Mouse (Mus musculus) fibroblast of lung, adult 2 months (primary cell): ENCODE measurements at regions not wholly inside any gene's neighbourhood (a gene's known extent, or its start where the extent isn't known, plus 50 kb on each side); places are given as distances from the start of the nearest gene placed in this dataset.

ENCODE experiments used
- DNase-seq: peaks from one replicate; pipeline ENCODE4 v3.0.0-alpha.2; 2011; ENCODE audit warnings: low read depth

DNA sequence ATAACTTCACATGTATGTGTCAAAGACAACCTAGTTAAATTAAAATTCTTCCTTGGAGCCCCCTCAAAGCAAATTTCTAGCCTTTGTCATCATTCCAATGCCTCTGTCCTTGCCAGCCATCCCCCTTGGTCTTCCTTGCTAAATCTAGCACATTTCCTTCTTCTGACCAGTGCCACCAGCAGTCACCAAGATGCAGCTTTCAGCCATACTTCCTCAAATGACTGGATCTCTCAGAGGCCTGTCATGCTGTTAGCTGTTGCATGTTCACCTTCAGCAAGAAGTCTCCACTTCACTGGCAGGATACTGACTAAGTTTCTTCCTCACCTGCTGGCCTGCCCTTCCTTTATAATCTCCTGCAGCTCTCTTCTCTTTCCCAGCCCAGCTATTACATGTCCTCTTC is 261.3 kb downstream of the Pik3r1 start:
- DNase-seq, result no peak

DNA sequence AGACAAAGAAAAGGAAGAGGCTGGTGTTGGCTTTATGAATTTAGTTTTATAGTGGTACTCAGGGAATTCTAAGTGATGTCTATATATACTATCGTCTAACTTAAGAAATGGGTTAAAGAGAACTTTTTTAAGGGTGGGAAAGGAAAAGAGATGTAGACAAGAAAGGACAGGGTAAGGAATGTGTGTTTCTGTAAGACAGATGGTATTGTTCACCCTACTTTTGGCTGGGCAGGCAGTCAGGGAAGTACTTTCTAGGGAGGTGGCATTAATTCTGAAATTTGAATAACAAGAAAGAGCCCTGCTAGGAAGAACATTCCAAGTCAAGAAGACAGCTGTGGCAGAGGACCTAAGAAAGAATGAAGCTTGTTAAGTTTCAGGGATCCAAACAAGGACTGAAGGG is 263.0 kb downstream of the Pik3r1 start:
- no peak for DNase-seq

DNA sequence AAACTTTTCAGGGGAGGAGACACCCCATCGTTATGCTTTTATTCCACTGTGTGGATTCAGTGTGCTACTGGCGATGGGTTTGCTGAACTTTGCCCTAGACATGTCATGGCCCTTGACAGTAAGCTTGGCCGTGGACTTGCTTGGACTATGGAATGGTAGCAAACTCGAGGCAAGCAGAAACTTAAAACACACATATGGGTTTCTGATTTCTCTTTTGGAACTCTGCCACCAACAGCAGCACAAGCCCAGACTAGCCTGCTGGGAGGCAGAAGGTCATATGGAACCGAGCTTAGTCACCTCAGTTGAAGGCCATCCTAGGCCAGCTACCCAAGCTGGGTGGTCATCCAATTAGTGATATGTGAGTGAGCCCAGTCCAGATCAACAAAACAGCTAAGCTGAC is 263.8 kb downstream of the Pik3r1 start:
- DNase-seq, result no peak

DNA sequence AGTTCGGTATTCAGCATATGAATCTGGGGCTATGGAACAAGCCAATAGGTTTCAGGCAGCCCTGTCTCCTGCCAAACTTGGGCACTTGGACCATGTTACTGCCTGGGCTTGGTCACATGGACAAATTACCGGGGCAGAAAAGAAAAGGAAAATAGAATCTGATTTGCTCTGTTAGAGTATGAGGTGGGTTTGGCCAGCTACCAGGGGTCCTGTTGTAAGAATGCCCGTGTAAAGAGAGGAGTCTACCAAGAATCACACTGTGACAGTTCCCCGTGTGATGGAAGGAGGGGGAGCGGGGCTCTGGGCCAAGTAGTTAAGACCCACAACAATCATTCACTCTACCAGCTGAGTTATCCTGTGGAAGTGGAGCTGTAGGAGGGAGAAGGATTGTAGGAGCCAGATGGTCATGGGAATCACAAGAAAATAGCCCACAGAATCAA is 266.2 kb downstream of the Pik3r1 start:
- DNase-seq, result no peak

DNA sequence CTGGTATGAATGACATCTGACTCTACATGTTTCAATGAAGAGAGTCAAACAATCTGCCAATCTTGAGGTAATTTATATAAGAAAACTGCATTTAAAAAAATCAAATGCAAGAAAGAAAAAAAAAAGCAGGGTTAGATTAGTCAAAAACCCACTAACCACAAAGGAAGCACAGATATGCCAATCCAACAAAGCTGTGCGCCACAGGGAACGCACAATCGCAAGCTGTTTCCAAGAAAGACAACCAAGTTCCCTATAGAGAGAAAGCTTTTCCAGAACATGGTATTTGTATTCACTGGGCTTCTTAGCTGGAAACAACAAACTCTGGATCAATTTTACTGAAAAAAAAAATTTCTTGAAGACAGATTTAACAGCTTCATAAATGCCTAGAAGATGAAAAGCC is 267.0 kb downstream of the Pik3r1 start:
- DNase-seq, result no peak

DNA sequence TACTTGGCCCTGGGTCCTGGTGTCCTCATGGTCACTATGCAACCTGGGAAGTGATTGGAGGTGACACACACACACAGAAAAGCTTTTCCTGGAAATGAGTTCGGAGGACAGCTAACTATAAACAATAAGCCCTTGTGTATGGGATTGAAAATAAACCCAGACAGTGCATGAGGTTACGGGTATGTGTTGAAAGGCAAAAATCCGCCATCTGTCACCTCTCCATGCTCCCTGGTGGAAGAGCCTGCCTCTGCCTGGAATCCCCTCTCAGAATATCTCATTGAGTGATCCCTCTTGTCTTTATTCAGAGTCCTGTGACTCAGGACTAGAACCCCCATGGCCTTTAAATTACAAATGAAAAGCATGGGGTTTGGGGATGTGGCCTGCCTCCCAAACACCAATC is 276.2 kb downstream of the Pik3r1 start:
- DNase-seq, result no peak

DNA sequence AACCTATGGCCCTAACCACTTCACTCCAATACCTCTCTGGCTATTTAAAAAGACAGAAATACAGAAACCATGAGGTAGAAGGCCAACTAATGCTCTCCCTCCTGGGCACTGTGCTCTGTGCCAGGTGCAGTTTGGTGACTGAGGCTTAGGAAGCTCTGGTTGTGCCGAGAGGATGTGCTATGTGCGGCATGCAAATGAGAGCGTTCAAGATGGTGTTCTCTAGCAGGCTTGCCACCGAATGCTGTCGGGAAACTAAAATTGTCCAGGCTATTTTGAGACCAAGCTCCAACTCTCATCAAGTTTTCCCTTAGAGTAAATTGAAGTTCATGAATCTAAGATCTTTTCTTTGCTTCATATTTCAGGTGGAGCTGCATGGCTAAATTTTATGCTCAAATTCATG is 277.1 kb downstream of the Pik3r1 start:
- DNase-seq, result no peak

DNA sequence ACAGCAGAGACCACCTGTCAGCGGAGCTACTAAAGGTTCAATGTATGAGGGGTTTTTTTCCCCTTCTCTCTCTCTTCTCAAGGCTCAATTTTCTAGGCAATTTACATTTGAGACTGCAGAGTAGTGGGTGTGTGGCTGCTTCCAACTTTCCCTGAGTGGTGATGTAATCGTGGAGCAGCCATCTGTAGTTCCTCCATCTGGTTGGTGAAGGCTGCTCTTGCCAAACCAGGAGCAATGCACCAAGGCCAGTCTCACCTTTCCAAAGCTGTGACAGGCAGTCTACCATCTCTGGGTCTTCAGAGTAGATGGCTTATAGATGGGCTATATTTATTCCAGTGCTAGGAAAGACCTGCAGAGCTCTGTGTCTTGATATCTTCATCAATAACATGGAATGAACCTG is 280.4 kb downstream of the Pik3r1 start:
- DNase-seq, result no peak

DNA sequence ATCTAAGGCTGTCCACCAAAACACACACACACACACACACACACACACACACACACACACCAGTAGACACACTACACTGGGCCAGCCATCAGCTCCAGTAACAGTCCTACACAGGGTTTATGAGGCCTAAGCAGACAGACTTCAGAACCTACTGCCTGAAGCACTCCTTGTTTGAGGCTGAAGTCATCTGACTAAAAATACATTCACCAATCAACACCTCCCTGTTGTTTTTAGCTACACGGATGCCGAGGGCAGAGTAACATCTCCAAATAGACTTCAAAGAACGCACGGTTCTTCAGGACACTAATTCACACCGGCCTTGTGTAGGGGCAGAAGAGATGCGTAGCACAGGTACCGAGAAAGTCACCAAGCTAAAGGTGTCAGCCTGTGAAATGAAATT is 282.2 kb downstream of the Pik3r1 start:
- no peak for DNase-seq

DNA sequence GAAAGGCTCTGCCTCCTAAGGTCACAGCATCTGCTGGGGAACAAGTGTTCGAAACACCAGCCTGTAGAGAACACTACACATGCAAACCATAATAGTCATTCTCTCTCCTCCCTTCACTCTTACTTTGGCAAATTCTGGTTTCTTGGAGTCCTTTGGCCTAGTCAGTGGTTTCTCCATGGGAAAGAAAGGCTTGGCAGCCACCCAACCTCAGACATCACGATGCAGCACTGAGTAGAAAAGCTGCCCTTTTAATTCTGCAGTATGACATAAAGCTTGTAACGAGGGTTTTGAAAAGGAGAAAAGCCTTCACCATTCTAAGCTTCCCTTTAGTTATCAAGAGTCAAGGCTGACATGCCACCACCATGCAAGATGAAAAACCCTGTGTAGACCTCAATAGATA is 284.2 kb downstream of the Pik3r1 start:
- no peak for DNase-seq

DNA sequence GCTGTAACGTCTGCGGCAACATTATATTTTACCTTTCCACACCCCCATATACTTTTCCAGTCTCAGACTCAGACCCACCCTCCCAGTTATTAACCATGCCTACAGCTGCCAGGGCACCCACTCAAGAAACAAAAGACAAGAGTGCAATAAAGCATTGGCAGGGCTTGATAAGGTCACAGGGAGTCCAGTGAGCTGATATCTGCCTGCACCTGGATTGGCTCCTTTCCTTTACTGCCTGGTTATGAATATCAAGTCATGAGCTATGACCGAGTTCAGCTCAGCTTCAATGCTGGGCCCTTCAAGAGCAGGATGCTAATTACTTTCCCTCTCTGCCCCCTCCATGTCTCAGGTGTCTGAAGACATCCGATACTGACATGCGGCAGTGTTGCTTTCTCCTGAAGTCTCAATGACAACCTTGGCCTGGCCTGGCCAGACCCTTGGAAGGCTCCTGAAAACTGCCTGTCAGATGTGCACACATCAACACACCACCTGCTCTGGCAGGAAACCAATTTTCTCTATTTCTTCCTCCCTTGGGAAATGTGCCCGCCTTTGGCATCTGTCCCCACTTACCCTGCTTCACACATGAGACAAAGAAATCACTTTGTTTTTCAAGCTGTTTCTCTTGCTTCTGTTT is 286.3 kb downstream of the Pik3r1 start:
- no peak for DNase-seq

DNA sequence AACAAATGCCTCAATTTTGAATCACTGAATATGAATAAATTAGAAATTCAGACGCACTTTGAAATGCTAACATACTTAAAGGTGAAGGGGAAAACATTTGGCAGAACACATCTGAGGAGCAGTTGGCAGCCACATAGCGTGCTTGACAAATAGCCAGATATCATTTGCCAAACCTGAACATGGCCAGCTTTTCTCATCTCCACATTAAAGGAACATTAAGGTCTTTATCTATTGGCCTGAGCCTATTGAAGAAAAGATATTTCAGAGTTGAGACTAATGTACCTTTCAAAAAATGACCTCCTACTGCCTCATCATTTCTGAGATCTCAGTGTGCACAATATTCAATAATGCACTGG is 288.7 kb downstream of the Pik3r1 start:
- no peak for DNase-seq

DNA sequence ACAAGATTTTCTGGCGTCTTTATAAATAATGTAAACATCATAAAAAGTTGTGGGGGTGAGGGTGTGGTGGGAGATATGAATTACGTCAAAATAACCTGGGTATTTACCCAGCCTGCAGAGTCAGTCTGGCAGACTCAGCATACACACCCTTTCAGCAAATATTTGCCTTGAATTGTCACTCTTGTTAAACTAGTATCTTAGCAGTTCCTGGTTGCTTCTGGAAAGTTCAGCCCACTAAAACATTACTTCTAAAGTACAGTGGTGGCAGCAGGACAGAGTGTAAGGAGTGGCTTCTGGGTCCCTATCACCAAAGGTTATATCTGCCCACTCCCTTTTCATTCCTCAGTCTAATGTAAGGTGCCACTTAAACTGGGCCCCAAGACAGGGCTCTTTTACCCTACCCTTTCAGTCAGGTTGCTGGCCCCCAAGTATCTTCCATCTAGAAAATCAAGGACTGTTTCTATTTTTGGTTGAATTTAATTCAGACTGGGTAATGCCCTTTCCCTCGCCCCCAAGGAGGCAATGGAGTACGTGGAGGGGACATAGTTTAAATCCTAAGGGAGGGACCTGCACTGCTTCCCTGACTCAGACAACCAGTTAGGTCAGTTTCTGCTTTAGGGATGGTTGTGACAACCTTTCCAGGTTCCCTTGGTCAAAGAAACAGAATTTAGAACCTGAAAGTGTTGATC is 289.3 kb downstream of the Pik3r1 start:
- no peak for DNase-seq

DNA sequence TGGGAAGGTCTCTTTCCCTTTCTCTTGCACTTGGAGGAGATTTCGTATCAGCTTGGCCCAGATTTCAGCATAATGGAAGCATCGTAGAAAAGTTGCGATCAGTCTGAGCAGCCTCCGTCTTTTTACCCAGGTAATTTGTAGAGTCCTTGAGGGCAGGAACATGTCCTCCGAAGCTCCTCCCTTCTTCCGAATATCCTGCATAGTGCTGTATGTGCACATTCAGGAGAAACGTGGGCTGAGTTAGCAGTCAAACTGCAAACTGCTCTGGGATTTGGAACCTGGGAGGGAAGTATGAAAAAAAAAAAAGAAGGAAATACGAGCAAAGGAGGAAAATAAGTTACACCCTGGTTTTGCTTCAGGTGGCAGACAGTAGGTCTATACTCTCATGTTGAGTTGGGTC is 294.7 kb downstream of the Pik3r1 start:
- DNase-seq, result no peak

DNA sequence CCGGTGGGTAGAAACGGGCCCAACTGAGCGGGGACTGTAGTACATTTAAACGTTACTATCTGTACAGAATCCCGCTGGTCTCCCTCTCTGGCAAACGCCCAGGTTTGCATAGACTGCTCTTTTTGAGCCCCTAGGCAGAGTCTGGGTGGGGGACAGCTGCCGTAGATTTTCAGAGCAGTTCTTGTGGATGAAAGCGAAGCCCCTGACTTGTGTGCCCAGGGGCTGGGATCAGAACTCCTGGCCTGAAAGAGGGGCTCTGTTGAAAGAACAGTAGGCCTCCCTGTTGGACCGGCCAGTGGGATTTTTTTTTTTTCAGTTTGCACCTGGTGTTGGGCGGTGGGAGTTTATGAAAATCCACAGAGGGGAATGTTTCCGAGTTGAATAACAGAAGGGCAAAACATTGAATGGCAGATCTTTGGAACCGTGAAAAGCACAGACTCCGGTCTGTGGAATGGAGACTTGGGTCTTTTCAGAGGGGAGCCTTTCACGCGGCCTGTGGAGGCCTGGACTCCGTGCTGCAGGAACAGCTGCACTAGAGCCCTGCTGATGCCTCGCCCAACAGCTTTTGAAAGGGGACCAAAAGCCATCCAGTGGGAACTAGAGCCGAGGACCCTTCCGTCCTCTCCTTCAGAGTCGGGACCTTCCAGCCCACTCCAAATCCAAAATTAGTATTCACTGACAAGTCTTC is 297.3 kb downstream of the Pik3r1 start:
- no peak for DNase-seq

DNA sequence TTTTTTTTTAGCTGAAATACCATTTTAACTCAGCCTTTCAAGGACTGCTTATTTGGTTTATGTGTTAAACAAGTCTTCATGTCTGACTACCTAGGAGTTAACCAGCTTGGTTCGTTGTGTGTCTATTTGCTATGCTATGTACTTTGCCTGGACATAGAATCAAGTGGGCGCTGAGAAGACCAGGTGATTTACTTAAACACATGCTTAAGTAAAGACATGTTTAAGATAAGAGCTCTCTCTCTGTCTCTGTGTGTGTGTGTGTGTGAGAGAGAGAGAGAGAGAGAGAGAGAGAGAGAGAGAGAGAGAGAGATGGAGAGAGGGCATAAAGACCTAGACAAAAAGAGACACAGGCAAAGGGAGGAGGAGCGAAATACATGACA is 302.3 kb downstream of the Pik3r1 start:
- no peak for DNase-seq

DNA sequence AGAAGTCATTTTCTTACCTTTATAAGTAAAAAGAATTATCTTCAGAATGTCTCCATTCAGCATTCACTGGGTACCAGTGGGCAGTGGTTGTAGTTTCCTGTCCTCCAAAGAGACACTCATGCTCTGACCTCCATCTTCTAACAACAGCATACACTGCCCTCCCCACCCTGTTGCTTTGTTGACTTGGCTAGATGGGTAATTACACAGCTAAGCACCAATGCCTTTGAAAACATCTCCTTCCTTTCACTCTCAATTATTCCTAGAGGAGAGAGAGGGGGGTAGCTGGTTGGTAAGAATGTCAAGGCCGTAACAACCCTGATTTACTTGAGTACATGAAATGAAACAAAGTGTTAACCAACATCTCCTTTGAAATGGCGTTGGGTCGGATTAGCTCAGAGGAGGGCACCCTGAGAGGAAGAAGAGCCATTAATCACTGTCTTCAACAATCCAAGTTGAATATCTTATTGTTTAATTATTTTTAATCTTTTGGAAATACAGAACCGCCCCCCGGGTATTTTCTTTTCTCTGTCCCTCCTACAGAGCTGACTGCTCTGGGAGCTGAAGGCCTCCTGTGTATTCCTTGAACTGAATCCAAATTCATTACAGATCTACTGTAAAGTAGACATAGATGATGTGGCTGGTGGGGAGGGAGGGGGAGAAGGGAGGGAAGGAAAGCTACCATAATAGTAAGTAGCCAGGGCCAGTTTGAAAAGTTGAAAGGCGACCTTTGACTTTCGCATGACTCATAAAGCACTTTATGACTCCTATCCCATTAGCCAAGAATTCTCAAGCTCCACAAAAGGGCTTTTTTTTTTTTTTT is 302.9 kb downstream of the Pik3r1 start:
- DNase-seq, result peak; percentile 43

DNA sequence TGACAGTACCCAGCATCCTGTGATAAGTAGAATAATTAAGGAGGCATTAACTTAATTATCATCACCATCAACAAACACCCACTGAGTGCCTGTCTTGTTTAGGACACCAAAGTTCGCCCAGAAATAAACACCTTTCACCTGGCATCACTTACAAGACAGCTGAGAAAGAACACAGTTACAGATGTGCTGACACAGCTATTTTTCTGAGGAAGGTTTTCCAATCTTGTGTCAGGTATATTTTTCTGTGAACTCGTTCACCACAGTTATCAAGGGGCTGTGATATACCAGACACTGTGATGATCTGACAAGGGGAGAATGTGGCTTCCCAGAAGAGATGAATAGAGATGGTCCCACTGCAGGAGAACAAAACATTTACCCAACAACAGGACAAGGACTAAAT is 311.1 kb downstream of the Pik3r1 start:
- DNase-seq, result no peak

DNA sequence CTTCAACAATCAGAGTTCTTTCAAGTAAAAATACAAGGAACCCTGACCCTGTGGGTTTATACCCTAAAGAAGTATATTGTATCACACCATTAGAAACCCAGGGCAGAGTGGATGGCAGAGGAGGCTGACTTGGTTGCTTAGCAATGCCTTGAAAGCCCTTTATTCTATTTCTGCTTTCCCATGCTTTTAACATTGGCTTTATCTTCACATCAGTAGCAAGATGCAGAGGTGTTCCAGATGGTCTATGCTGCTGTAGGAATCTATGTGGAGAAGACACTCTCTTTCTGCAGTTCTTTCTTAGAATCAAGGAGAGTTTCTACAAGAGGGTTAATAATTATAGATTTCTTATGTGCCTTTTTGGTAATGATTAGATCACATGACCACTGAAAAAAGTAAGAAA is 313.7 kb downstream of the Pik3r1 start:
- DNase-seq, result no peak

DNA sequence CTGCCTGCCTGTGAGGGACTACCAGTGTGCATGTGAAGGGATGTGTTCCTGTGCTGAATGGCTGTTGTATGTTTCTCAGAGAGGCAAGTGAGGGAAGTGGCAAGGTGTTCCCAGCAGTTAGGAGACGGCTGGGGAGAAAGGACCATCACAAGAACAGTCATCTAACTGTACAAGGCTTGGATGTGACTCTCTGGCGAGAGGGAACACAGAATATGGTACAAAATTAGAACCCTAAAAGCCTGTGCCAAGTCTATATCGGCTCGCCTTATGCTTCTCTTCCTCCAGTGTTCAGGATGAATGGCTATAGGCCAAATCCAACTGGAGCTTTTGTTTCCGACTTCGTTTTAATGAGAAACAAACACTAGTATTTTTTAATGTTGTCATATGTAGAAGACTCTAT is 317.5 kb downstream of the Pik3r1 start:
- DNase-seq, result no peak

DNA sequence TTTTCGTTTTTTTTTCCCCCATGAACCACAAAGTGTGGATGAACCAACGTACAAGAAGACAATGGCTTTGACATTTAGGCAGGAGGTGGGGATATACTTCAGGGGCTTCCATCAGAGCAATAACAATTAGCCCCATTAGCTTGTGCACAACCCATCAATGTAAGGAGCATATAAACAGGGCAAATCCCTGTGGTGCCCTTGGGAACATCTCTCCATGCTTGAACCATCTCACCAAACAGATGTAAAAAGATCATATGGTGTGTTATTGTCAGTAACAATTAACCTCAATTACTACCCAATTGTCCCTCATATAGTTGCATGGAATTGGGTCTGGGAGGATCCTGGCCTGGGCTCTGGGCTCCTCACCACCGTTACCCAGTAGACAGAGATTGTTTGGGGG is 328.5 kb downstream of the Pik3r1 start:
- no peak for DNase-seq

DNA sequence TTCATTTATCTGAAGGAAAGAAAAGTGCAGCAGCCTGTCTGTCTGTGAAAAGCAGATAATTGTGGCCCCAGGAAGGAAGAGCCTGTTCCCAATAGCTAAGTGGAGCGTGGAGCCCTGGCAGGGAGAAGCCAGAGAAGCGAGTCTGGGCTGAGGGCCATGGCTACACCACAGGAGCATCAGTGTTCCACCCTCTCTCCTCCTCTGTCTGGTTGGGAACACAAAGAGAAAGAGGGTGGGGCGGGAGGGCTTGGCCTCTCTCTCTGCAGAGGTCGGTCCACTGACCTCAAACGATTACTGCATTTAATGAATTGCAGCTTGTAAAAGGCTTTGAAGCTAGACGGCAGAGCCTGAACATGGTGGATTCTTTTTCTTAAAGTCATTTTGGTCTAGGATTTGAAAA is 329.0 kb downstream of the Pik3r1 start:
- DNase-seq, result no peak

DNA sequence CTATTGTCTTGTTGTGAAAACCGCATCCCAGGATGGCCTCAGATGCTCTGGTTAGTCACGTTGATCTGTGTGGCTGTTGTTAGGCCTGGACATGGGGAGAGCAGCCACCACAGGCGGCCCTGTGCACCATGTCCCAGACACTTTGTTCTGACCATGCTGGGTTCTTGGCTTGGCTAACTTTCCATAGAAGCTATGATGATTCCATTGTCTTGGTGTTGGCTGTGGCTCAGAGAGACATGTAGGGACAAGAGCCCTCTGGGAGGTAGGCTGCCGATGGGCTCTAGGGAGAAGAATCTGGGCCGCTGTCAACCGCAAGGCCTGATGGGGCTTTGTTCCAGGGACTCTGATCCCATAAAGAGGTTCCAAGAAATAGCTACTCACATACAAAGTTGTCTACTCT is 334.9 kb downstream of the Pik3r1 start:
- no peak for DNase-seq
